Mouse (Mus musculus) erythroid progenitor cell, adult 5-6 weeks (primary cell): ENCODE measurements around the gene Gcfc2. TPM values are rescaled to one million over a fixed set of nuclear protein-coding genes. Genes with fewer than 3 reads are reported as not detected.

Source experiments
- ATAC-seq: replicated peaks from 2 replicates; pipeline ENCODE4 v1.8.0; 2016; ENCODE audit warnings: moderate number of reproducible peaks, mild to moderate bottlenecking, moderate TSS enrichment, inconsistent platforms; ENCODE audit not compliant: poor library complexity, low FRiP score, severe bottlenecking
- total RNA-seq, 2 experiments: library from RNA; stranded (forward) in 1 of 2; stranded (reverse) in 1 of 2; fragments of 150-400 nt in 1 of 2; fragments of 186-747, 209-891 nt in 1 of 2; gene quantifications; 2 replicates each; pipeline versions ENCODE4 v1.2.3 to v1.2.4; 2015 to 2017; ENCODE audit warnings: low replicate concordance in 2 of 2

Gene Gcfc2
- 15.1 and 33.9 TPM in 2 replicates for total RNA-seq (2015; ENCODE audit: low replicate concordance)
- total RNA-seq (2017; ENCODE audit: low replicate concordance): 14.8 and 34.9 TPM in 2 replicates

DNA sequence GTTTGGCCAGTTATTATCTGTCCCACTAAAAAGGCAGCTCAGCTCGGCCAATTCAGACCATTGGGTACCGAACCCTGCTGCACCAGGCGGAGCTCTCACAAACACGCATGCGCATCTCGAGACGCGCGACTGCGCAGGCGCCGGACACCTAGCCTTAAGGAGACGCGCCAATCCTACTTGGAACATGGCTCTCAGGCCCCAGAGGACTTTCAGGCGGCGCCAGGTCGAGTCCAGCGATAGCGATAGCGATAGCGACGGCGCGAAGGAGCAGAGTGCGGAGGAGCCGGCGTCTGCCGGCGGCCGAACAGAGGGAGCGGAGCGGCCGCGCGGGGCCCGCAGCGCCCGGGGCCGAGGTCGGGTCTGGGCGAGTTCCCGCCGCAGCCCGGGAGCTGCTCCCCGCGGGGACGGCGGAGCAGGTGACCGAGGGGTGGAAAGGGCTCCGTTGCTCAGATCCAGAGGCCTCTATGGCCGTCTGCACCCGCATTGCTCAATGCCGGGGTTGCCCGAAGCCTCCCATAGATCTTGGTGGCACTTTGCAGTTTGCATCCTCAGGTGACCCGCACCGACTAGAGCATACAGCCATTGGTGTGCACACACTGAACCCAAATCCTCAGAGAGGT is at the start of gene Gcfc2:
TSS of gene Gcfc2 (plus strand) at position 147 of the 620 bp plus-strand sequence.
- peak; percentile 91 for ATAC-seq

DNA sequence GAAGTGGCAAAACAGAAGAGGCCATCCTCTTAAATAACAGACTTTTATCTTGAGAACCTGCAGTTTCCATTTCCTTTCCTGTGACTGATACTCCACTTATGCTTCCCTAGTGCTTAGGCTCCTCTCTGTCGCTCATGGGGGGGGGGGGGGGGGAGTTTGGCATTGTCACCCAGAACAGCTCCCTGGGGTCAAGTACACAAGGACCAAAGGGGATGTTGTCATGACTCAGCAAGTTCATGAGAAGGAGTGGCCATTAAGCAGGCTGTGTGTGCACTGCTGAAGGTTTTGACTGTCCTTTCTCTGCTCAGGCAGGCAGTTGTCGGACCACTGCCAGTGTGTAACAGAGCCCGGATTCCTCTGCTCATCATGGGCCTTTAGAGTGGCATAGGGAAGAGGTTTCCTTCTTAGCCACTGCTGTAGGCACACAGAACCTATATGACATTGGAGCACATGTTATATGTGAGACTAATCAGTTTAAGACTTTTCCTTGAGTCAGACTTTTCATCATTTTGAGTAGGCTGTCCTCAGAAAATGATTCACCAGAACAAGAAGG is 27.7 kb upstream of the Gcfc2 start:
- ATAC-seq: no peak

DNA sequence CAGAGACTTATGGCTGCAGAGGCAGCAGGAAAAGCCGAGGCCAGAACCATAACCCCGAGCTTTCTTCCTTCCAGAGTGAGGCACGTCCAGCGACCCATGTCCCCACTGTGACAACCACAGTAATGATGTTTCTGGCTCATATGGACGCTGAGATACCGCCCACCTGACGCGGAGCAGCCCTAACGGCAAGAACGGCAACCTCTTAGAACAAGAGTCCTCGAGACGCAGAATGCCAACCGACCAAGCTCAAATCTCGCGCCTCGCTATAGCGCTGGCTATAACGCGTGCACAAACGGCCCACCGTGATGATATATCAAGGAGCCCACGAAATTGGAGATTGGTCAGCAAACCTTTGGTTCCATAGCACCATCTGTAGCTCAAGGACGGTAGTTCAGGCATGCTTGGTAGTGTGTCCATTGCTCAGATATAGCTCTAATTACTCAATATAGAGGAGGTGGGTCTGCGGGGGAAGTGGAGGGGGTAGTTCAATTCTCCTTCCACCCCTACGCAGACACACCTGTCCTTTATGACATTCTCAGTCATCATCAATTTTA is 13.1 kb upstream of the Gcfc2 start:
- no peak for ATAC-seq

DNA sequence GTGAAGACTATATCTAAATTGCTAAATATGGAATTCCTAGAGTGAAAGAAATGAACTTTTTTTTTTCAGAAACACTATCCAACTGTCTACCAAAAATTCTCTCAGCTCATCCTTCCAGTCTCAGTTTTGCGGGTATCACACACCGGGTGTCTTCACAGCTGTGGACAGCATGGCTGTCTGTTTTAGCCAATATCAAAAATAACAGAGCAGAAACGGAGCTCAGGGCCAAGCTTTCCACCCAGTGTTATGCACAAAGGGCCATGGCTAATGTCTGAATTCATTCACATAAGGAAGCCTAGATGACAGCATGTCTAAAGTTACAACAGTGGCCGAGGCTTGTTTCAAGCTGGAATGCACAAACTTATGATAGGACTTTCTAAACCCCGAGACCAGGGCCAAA is 12.2 kb upstream of the Gcfc2 start:
- ATAC-seq: no peak

DNA sequence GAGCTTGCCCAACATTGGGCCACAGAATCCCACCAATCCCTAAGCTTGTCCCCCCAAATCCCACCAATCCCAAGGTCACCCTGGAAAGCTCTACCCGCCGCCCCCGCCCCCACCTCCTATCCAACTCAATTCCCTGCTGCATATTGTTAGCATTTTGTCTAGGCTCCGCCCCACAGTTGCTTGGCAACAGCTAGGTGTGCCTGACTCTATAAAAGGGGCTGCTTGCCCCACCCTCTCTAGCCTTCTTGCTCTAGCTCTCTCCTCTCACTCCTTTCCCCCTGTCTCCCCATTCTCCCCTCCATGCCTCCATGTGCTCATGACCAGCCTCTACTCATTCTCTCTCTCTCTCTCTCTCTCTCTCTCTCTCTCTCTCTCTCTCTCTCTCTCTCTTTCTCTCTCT is 11.8 kb upstream of the Gcfc2 start:
- no peak for ATAC-seq

DNA sequence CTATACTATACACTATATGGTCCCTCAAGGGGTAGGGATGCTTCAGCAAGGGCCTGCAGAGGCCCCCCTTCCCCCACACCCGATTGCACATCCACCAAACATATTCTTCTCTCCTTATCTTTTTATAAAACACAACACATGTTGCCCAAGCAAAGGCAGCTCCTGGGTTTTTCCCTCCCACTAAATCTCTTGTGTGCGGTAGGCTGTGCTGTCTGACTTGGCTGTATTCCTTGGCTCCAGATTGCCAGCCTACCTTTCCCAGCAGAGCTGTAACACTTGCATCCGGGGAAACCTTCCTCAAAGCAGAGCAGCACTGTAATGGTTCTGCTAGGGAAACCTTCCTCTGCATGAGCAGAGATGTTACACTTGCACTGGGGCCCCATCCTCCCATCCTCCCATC is 11.3 kb upstream of the Gcfc2 start:
- no peak for ATAC-seq

DNA sequence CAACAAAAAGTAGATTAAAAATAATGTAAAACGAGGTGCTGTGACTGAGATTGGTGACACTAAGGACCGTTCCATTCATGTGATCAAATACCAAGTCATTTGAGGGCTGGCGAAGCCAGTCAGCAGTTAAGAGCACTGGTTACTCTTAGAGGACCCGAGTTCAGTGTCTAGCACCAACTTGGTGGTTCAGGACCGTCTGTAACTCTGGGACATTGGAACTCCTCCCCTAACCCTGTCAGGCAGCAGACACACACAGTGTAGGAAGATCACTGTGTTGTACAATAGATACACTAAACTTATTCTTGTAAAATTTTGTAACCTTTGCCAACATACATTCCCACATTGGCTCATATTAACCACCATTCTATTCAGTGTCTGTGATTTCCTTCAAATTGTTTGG is 835 bp downstream of the Gcfc2 start:
- peak; percentile 37; the same call in 1 of the 2 replicates for ATAC-seq

DNA sequence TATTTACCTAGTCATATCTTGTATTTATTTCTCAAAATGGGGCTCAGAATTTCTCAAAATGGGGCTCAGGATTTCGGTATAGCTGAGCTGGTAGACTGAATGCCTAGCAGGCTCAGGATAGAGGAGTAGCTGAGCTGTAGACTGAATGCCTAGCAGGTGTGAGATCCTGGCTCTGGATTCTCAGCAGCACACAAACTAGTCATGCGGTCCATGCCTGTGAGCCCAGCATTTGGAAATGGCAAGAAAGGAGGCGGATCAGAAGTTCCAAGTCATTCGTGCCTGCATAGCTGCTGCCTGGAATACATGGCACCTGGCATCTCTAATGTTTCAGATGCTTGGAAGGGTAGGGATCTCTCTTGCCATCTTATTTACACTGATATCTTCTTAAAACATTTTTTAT is 5.9 kb downstream of the Gcfc2 start:
- ATAC-seq: no peak

DNA sequence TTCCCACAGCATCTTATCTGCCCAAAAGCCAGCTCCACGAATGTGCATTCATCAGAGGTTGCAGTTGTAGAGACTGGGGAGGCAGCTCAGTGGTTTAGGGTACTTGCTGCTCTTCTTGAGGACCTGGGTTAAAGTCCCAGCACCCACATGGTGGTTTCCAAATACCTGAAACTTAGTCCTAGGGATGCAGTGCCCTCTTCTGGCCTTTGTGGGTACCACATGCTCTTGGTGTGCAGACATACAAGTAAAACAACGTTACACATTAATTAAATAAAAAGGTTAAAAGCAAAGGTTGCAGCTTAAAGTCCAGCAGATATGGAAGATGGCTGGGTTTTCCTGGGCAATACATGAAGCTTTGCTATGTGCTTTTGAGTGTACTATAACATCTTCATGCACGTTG is 9.8 kb downstream of the Gcfc2 start:
- no peak for ATAC-seq

DNA sequence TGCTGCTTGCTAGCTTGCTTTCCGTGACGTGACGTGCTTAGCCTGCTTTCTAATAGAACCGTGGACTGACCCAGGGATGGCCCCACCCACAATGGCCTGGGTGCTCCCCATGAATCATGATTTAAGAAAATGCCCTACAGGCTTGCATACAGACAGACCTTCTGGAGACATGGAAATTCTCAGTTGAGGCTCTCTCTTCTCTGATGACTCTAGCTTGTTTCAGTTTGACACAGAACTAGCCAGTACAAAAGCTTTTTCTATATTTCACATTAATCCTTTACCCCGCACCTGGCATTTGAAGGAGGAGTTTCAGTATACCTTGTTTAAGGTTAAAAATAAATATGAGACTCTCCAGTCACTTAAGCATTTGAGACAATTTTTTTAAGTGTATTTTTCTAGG is 18.2 kb downstream of the Gcfc2 start:
- no peak for ATAC-seq

DNA sequence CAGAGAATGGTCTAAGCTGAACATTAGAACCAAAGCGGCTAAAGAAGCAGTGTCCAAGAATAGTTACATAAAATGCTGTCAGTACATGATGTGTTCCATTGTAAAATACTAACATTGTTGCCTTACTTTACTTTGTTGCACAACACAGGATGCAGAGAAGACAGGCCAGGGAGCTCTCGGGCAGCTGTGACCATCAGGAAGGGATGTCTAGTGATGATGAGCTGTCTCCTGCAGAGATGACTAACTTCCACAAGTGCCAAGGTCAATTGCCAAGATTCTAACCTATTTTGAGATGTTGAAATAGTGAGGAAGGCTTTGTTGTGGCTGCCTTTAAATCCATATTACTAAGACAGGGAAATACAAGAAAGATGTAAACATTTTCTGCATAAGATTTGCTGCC is 19.8 kb downstream of the Gcfc2 start:
- no peak for ATAC-seq

DNA sequence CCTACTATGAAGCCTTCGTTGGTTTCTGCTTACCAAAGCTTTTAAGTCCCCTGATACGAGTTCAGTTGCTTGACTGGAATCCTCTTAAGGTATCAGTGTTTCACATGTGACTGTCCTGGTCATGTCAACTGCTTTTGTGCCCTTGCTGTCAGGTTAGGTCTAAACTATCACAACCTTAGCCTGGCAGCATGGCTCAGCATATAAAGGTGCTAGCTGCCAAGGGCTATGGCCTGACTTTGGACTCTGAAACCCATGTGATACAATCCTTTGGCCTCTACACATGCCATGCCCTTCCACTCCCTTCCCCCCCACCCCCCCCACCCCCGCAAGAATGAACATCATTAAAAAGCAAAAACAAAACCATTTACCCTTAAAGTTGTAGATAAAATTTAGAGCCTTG is 21.0 kb downstream of the Gcfc2 start:
- no peak for ATAC-seq

DNA sequence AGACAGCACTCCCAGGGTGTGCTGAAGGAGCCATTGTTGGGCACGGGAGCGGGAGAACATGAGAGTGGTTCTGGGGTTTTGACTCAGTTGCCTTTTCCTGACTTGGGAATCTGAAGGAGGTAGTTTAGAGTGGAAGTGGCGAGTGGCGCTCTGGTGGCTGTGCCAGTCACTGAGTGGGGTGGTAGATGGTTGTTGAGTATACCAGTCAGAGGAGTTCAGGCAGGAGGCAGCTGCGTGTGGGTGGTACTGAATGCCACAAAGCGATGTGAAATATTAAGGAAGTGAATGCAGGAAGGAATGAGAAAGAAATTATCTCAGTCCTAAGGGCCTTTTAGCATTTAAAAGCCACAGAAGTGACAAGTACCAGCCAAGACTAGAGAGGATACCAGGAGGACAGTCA is 23.4 kb downstream of the Gcfc2 start:
- ATAC-seq: no peak

DNA sequence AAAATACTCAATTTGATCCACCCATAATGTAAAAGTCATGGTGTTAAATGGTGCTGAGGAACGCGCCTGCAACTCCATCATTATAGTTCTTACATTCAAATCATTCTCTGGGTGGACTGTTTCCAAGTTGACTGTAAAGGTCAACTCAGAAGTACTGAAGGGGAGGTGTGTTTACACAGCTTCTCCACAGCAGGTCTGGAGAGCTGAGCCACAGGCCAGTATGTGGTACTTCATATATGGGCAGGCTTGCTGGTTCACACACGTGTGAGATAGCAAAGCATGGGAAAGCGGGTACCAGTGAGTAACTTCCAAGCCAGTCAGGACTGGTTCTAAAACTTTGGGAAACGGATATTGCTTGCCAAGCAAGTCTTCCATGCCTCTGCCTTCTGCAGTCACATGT is 31.7 kb downstream of the Gcfc2 start:
- ATAC-seq: no peak

DNA sequence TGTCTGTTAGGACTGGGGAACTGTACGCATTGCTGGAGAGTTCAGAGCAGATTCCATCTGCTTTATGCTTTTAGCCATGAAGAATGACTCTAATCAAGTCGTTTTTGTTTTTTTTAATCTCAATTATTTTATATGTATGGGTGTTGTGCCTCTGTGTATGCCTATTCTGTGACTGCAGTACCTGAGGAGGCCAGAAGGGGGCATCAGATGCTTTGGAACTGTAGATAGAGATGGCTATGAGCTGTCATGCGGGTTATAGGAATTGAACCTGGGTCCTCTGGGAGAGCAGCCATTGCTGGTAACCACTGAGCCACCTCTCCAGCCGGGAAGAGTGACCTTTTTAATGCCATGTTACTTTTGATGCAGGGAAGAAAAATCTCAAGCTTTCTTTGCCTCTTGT is 32.9 kb downstream of the Gcfc2 start:
- no peak for ATAC-seq

DNA sequence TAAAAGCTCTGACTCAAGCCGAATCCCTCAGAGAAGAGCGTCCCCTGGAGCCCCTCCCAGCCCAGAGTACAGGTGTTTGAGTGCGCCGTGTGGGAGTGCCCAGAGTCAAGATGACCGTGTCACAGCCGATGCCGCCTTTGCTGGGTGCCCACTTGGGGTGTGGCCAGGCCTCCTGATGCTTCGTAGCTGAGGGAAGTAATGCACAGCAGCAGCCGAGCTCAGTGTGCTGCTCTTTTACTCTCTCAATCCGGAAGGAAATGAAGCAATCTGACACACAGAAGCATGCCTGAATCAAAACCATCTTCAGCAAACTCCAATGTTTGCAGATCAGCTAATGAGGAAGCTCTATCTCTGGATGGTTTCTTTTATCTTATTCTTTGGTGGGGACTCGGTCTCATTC is 34.5 kb downstream of the Gcfc2 start:
- ATAC-seq: no peak

DNA sequence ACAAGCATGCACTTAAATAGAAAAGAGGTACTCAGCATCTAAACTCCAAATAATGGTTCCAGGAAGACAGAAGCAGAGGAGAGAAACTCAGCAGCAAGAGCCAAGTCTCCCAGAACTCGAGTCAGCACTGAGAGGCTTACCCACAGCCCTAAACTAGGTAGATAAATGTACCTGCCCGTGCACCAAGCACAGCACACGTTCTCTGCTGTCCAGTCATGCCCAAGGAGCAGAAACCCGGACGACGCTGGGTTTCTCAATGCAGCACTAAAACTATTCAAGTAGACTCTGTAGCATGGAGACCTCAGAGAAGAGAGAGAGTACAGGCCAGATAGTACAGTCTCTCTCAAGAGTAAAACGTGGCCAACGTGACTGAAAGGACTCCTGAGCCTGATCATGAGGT is 36.4 kb downstream of the Gcfc2 start:
- ATAC-seq: no peak

DNA sequence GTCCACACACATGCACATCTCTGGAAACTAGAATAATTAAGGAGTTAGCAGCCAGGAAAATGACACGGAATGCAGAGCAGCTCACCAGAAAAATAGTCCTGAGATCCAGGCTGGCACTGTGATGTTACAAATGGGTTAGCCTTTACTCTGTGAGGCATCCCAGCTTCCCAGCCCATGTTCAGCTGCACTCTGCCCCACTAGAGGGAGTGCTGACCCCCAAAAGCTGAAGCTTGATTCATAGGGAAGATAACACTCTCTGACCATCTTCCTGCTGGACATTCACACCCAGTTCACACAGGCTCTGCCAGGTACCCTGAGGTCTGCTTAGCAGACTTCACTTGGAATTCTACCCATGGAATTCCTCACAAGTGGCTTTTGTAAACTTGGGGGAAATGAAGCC is 36.8 kb downstream of the Gcfc2 start:
- ATAC-seq: no peak

DNA sequence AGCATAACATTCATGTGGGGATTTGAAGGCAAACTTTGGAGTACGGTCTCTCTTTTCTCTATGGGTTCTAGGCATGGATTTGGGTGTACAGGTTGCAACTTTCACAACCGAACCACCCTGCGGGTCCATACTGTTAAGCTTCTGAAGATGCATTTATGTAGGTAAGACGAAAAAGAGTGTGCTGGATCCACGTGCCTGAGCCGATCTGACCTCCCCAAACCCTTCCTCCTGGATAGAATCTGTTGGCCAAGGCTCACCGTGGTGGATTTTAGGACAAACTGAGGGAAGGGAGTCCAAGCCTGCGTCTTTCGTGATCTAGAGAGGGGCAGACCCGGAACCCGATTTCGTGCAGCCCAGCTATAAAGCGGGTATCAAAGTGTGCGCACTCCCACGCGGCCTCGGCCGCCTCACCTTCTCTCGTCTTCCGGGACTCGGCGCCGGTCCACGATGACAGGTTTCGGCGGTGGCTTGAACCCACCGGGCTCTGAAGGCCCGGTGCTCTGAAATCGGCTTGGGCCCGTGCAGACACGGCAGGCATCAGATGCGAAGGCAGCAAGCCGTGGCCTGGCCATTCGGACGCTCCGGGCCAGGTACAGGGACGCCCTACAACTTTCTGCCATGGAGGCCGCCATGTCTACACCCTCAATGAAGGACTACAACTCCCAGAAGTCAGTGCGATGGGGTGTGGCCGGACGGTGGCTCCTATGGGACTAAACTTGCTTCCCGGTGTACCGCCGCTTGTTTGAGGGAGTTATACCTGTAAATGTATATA is 42.0 kb downstream of the Gcfc2 start, which contains the start of gene Mrpl19:
TSS of gene Mrpl19 (minus strand) at position 663 of the 772 bp plus-strand sequence.
- ATAC-seq: peak; percentile 98

DNA sequence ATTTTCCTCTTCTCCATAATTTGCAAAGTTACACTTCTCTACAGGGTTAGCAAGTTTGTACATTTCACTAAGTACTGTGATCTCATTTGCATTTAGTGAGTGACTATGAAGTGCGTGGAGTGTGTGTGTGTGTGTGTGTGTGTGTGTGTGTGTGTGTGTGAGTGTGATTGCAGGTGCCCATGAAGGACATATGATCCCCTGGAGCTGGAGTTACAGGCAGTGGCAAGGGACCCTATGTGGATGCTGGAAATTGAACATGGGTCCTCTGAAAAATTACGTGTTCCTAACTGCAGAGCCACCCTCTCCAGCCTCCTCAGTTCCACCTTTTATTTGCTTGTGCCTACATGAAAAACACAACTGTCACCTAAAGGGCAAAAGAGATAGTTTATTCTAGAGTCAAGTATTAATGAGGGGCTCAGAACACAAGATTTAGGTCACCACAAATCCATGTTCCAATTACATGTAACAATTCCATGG is 42.6 kb downstream of the Gcfc2 start:
- no peak for ATAC-seq

DNA sequence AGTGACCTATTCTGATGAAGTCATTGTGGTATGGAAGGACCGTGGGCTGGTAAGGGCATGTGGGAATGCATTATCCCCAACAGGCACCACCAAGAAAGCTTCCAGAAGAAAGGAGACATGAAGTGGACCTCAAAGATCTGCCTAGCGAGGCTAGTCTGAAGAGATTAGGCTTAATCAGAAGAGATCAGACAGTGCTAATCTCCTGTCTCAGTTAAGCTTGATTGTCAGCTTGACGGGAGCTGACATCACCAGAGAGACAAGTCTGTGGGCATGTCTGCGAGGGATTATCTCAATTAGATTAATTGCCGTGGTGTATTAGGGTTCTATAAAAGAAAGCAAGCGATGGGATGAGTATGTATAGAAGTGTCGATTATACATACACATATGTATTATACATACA is 47.7 kb downstream of the Gcfc2 start:
- ATAC-seq: no peak
